Mouse (Mus musculus) layer of hippocampus, adult 18-20 months (tissue): ENCODE results near the gene Arhgap6. TPM values are rescaled to one million over a fixed set of nuclear protein-coding genes. Genes with fewer than 3 reads are reported as not detected.
"Not testable (repeated sequence)": the region's sequence is repeated elsewhere in the genome, so short reads cannot be mapped to it uniquely, and the experiment has no call there.

Experiments used
- DNase-seq, 2 experiments: peaks; one replicate each; pipeline ENCODE4 v3.0.0; 2022; ENCODE audit warnings: low spot score in 2 of 2
- total RNA-seq, 2 experiments: library from RNA; stranded (reverse); gene quantifications; 2 replicates each; pipeline ENCODE4 v1.2.3; 2021

The Arhgap6 gene
- total RNA-seq, 2 experiments from 2014 or later, result 3.0 to 4.1 TPM

GRCm38 (mm10) chrX:169302271-169303045, 507.6 kb downstream of the Arhgap6 start:
- no peak for DNase-seq

GRCm38 (mm10) chrX:169303945-169304344, 509.0 kb downstream of the Arhgap6 start:
- peak in 1 of 2 experiments; percentile 51 for DNase-seq

GRCm38 (mm10) chrX:169308559-169308958, 513.7 kb downstream of the Arhgap6 start:
- no peak for DNase-seq

- DNase-seq, result no peak
Measured at GRCm38 (mm10) chrX:169319066-169319760, 524.3 kb downstream of the Arhgap6 start.

GRCm38 (mm10) chrX:169319945-169320667, 525.2 kb downstream of the Arhgap6 start, which contains the start of gene Hccs:
Gene Hccs (minus strand): TSS chrX:169320372.
- DNase-seq, result peak; percentile 83 to 87

- not testable (repeated sequence) for DNase-seq
Measured at GRCm38 (mm10) chrX:169320668-169321005, 525.7 kb downstream of the Arhgap6 start.

GRCm38 (mm10) chrX:169325929-169326595, 531.2 kb downstream of the Arhgap6 start:
- DNase-seq, result no peak

GRCm38 (mm10) chrX:169332264-169332663, 537.4 kb downstream of the Arhgap6 start:
- DNase-seq, result peak; percentile 9 to 61

- no peak for DNase-seq
Measured at GRCm38 (mm10) chrX:169337559-169337958, 542.7 kb downstream of the Arhgap6 start.

GRCm38 (mm10) chrX:169338213-169338612, 543.3 kb downstream of the Arhgap6 start:
- no peak for DNase-seq

Other genes starting within 250 kb of the Arhgap6 start
- 10 to 100 TPM; 57.0 to 58.7 TPM for gene Frmpd4, start 217.9 kb upstream of the Arhgap6 start, total RNA-seq
- gene Msl3, start 121.2 kb upstream of the Arhgap6 start, total RNA-seq, result 10 to 100 TPM; 21.3 to 23.5 TPM